Mouse (Mus musculus) intestine, postnatal 0 days (tissue): Measurements from ENCODE around the gene Fam193b. TPM values are rescaled to one million over a fixed set of nuclear protein-coding genes. Genes with fewer than 3 reads are reported as not detected.

Source experiments
- ATAC-seq: fragments of 200-750 bp; cut with Nextera tagmentation; 2 replicates; pipeline ENCODE4 v1.8.0; 2017; ENCODE audit warnings: mild to moderate bottlenecking, moderate TSS enrichment, moderate library complexity
- H3K27ac ChIP-seq: fragments of 300-500 bp; sonication (generic); 2 replicates; pipeline ENCODE4 v1.5.1; 2014; ENCODE audit warnings: mild to moderate bottlenecking, low read depth, low read length, moderate library complexity
- H3K27me3 ChIP-seq: fragments of 300-500 bp; sonication (generic); replicated peaks from 2 replicates; pipeline ENCODE4 v1.6.1; 2014; ENCODE audit warnings: low read length, mixed read lengths; ENCODE audit not compliant: control insufficient read depth, insufficient read depth
- H3K36me3 ChIP-seq: fragments of 300-500 bp; sonication (generic); 2 replicates; pipeline ENCODE4 v1.6.1; 2014; ENCODE audit warnings: mild to moderate bottlenecking, moderate library complexity; ENCODE audit not compliant: control insufficient read depth, insufficient read depth
- H3K4me1 ChIP-seq: fragments of 300-500 bp; sonication (generic); replicated peaks from 2 replicates; pipeline ENCODE4 v1.6.1; 2014; ENCODE audit warnings: antibody characterized with exemption, low read length, mixed read lengths; ENCODE audit not compliant: control insufficient read depth, insufficient read depth
- H3K4me2 ChIP-seq: fragments of 300-500 bp; sonication (generic); replicated peaks from 2 replicates; pipeline ENCODE4 v1.6.1; 2014; ENCODE audit warnings: low read depth, mild to moderate bottlenecking, moderate library complexity
- H3K4me3 ChIP-seq: fragments of 300-500 bp; sonication (generic); 2 replicates; pipeline ENCODE4 v1.5.1; 2014; ENCODE audit warnings: low read depth, low read length
- H3K9ac ChIP-seq: fragments of 300-500 bp; sonication (generic); 2 replicates; pipeline ENCODE4 v1.6.1; 2014; ENCODE audit warnings: mild to moderate bottlenecking, low read depth, low read length
- H3K9me3 ChIP-seq: fragments of 300-500 bp; sonication (generic); 2 replicates; pipeline ENCODE4 v1.6.1; 2016; ENCODE audit warnings: mixed run types; ENCODE audit not compliant: control insufficient read depth
- CTCF ChIP-seq: sonication (generic); IDR thresholded peaks from 2 replicates; pipeline ENCODE4 v1.5.1; 2016; ENCODE audit warnings: low read depth, mild to moderate bottlenecking, control low read depth, antibody characterized with exemption, moderate library complexity
- WGBS: fragments of 180-500 bp; shearing (Covaris S2); extraction: QIAGEN DNeasy Blood & Tissue Kit; methylation state at CpG from one replicate; pipeline ENCODE4 v1.1.7; 2014; 5-methylcytosine and 5-hydroxymethylcytosine counted together
- polyA plus RNA-seq: library from polyadenylated mRNA; unstranded; fragments of >200 nt; fragmentation: Nextera tagmentation; extraction: Ambion mirVana; gene quantifications from 2 replicates; pipeline ENCODE4 v1.2.1, GENCODE M21; 2015

Fam193b gene
- polyA plus RNA-seq, 1 experiment from 2014 or later, result 10.3 TPM

DNA sequence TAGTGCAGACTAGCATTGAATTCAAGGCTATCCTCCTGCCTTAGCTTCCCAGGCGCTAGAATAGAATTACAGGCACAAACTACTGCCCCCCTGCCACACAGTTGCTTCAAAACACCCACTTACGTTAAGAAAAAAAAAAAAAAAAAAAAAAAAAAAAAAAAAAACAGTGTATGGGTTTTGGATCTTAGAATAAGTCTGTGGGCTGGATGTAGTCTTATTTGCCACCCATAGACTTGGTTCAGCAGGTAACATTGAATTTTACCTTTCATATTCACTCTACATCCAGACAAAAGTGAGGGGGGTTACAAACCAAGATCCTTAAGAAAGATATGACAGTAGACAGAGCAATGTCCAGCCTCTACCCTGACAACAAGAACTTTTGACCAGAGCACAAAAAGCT, 3.0 kb downstream of the Fam193b start:
- ATAC-seq, result no peak
- Histone ChIP-seq H3K27me3 (no peaks in the 10 kb centered on the region), H3K27ac (no peak overlapping the region), H3K9ac (no peak overlapping the region), H3K4me2 (no peak overlapping the region), H3K4me3 (no peak overlapping the region), H3K4me1 (no peaks in the 10 kb centered on the region), H3K9me3 (no peaks in the 10 kb centered on the region), H3K36me3 (peaks cover 6% of the 10 kb centered on the region; the same call in 1 of the 2 replicates)
- TF ChIP-seq CTCF, result no peak
- WGBS, result 87% methylated on average over 2 of the region's 2 CpGs

DNA sequence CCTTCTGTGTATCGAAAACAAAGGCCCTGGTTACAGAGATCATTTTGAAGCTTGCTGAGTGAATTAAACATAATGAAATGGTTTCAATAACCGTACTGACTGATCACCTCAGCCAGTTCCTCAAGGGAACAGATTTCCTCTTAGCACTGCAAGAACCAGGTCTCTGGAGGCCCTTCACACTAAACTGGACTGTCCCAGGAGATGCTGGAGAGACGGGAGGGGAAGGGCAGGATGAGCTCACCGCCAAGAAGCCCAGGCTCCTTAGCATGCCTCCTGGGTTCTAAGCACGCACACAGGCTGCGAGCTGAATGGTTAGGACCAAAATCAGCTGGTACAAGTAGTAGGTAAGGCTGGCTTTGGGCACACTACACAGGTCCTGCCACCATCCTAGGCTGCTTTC, 3.9 kb downstream of the Fam193b start:
- ATAC-seq, result no peak
- no peak for TF ChIP-seq CTCF
- Histone ChIP-seq H3K4me2 (no peak overlapping the region), H3K9me3 (no peaks in the 10 kb centered on the region), H3K27ac (no peak overlapping the region), H3K36me3 (peaks cover 6% of the 10 kb centered on the region; the same call in 1 of the 2 replicates), H3K27me3 (no peaks in the 10 kb centered on the region), H3K4me1 (no peaks in the 10 kb centered on the region), H3K9ac (no peak overlapping the region), H3K4me3 (no peak overlapping the region)
- WGBS, result 83% methylated on average over 6 of the region's 6 CpGs

DNA sequence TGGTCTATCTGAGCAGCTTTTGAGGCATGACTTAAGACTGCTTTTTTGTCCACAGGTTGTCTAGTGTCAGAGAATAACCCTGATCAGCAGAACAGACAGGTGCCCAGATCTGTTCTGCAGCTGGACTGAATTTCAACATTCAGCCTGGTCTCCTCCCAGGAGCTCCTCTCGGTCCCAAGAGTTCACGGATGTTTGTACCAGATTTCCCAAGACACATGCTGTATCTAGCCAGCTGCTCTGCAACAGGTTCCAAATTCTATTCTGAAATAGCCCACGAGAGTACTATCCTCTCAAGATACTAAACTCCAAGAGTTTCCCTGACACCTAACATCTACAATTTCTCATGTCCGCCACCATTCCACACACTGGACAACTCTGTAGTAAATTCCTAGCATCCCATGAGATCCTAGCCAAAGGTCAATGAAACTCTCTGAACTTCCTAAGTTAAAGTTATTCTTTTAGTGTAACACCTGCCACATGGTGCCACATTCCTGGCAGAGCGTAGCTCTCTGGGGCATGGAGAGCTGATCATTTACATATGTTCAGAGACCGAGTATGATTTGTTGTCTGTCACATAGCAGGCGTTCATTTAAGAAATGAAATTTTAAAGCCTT, 7.5 kb downstream of the Fam193b start:
- no peak overlapping the region for H3K4me3 ChIP-seq
- H3K9me3 ChIP-seq, result no peaks in the 10 kb centered on the region
- no peaks in the 10 kb centered on the region for H3K4me1 ChIP-seq
- H3K4me2 ChIP-seq, result no peak overlapping the region
- no peaks in the 10 kb centered on the region for H3K27me3 ChIP-seq
- 0 out of 2 replicates have a peak overlapping the region, but pooled peaks have one; percentile 7 for H3K9ac ChIP-seq
- TF ChIP-seq CTCF, result no peak
- peaks cover 6% of the 10 kb centered on the region; the same call in 1 of the 2 replicates for H3K36me3 ChIP-seq
- H3K27ac ChIP-seq, result peak overlapping the region; percentile 28; the same call in 1 of the 2 replicates
- no peak for ATAC-seq
- WGBS, result 65% methylated on average over 7 of the region's 7 CpGs

GRCm38 (mm10) chr13:55557499-55557898, 13.4 kb downstream of the Fam193b start:
- ATAC-seq, result no peak
- H3K9ac ChIP-seq, result no peak overlapping the region

GRCm38 (mm10) chr13:55555921-55556320, 15.0 kb downstream of the Fam193b start:
- no peak overlapping the region for H3K4me3 ChIP-seq
- H3K9me3 ChIP-seq, result no peaks in the 10 kb centered on the region
- H3K27me3 ChIP-seq, result no peaks in the 10 kb centered on the region
- no peak for TF ChIP-seq CTCF
- H3K36me3 ChIP-seq, result peaks cover 27% of the 10 kb centered on the region
- WGBS, result 90% methylated on average over 9 of the region's 9 CpGs
- H3K9ac ChIP-seq, result no peak overlapping the region
- no peak for ATAC-seq
- H3K4me2 ChIP-seq, result no peak overlapping the region
- no peak overlapping the region for H3K27ac ChIP-seq
- H3K4me1 ChIP-seq, result no peaks in the 10 kb centered on the region

More at GRCm38 (mm10) chr13:55557499-55557898, 13.4 kb downstream of the Fam193b start:
- Histone ChIP-seq H3K4me2 (no peak overlapping the region), H3K4me1 (no peaks in the 10 kb centered on the region), H3K27me3 (no peaks in the 10 kb centered on the region), H3K27ac (no peak overlapping the region), H3K4me3 (no peak overlapping the region), H3K9me3 (no peaks in the 10 kb centered on the region), H3K36me3 (peaks cover 27% of the 10 kb centered on the region)
- TF ChIP-seq CTCF, result no peak
- WGBS, result 57% methylated on average over 6 of the region's 6 CpGs

- Histone ChIP-seq H3K27ac (no peak overlapping the region), H3K27me3 (no peaks in the 10 kb centered on the region), H3K9me3 (no peaks in the 10 kb centered on the region), H3K36me3 (peaks cover 63% of the 10 kb centered on the region), H3K4me3 (no peak overlapping the region), H3K9ac (no peak overlapping the region), H3K4me1 (no peaks in the 10 kb centered on the region), H3K4me2 (no peak overlapping the region)
- no peak for TF ChIP-seq CTCF
- 91% methylated on average over 15 of the region's 15 CpGs for WGBS
- no peak for ATAC-seq
Measured at GRCm38 (mm10) chr13:55549061-55549460, 21.9 kb downstream of the Fam193b start.
